Mouse (Mus musculus) heart, postnatal 0 days (tissue): ENCODE data around the gene Tfap2c.

ENCODE experiments used
- CTCF ChIP-seq: IDR thresholded peaks from 2 replicates; pipeline ENCODE4 v1.5.1; 2016; ENCODE audit warnings: antibody characterized with exemption, control low read depth, low read depth
- EP300 ChIP-seq: IDR thresholded peaks from 2 replicates; pipeline ENCODE4 v1.6.1; 2016; ENCODE audit warnings: antibody characterized with exemption, low read depth

DNA sequence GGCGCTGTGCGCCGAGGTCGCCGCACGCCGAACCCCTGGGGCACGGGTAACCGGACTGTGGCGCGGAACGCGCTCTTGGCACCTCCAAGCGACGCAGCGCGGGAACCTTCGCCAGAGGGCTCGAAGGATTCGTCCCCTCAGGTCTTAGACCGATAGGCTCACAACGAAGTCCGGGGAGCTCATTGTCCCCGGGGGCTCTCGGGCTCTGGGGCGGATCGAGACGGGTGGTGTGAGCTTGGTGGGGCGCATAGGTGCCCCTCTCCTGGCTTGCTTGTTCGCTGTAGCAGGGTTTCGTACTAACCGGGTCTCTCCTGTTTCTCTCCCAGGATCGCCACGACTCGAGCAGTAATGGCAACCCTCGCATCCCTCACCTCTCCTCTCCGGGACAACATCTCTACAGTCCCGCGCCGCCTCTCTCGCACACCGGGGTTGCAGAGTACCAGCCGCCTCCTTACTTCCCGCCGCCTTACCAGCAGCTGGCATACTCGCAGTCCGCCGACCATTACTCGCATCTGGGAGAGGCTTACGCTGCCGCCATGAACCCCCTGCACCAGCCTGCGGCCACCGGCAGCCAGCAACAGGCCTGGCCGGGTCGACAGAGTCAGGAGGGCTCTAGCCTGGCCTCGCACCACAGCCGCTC, 1.8 kb downstream of the Tfap2c start:
- TF ChIP-seq CTCF (no peak), EP300 (no peak)
